Mouse (Mus musculus) bone marrow macrophage, adult 2 months (primary cell): Measurements from ENCODE around the gene Heyl. TPM values are rescaled to one million over a fixed set of nuclear protein-coding genes. Genes with fewer than 3 reads are reported as not detected.

Experiments used
- H3K27ac ChIP-seq: 2 replicates; pipeline ENCODE4 v1.5.1; 2012; ENCODE audit warnings: low read depth, low read length; ENCODE audit not compliant: insufficient read depth
- H3K4me1 ChIP-seq: 2 replicates; pipeline ENCODE4 v1.6.1; 2012; ENCODE audit warnings: low read length; ENCODE audit not compliant: control insufficient read depth, insufficient read depth
- H3K4me3 ChIP-seq: 2 replicates; pipeline ENCODE4 v1.5.1; 2012; ENCODE audit warnings: mild to moderate bottlenecking, low read length, moderate library complexity; ENCODE audit not compliant: insufficient read depth
- CTCF ChIP-seq: IDR thresholded peaks from 2 replicates; pipeline ENCODE4 v1.5.1; 2012; ENCODE audit warnings: low read depth, mild to moderate bottlenecking, low read length, moderate library complexity
- POLR2A ChIP-seq: IDR thresholded peaks from 2 replicates; pipeline ENCODE4 v1.6.1; 2012; ENCODE audit warnings: mild to moderate bottlenecking, low read depth, low read length, borderline replicate concordance
- polyA plus RNA-seq: library from polyadenylated mRNA; stranded (reverse); fragments of >200 nt; gene quantifications from 2 replicates; pipeline ENCODE4 v1.2.4, GENCODE M21; 2012; ENCODE audit not compliant: missing spikeins, insufficient read depth, insufficient read length

The Heyl gene
- polyA plus RNA-seq, 1 experiment = not detected

GRCm38 (mm10) chr4:123228270-123228669 lies 5.1 kb upstream of the Heyl start:
- no peak overlapping the region for H3K27ac ChIP-seq
- no peak overlapping the region for H3K4me3 ChIP-seq
- TF ChIP-seq POLR2A (no peak), CTCF (no peak)
- no peaks in the 10 kb centered on the region for H3K4me1 ChIP-seq

GRCm38 (mm10) chr4:123229166-123229565 lies 4.2 kb upstream of the Heyl start:
- Histone ChIP-seq H3K4me3 (no peak overlapping the region), H3K4me1 (no peaks in the 10 kb centered on the region), H3K27ac (no peak overlapping the region)
- no peak for TF ChIP-seq CTCF
- TF ChIP-seq POLR2A = no peak

GRCm38 (mm10) chr4:123232841-123233240 lies 515 bp upstream of the Heyl start:
- no peak overlapping the region for H3K4me3 ChIP-seq
- no peaks in the 10 kb centered on the region for H3K4me1 ChIP-seq
- no peak overlapping the region for H3K27ac ChIP-seq
- TF ChIP-seq POLR2A = no peak

GRCm38 (mm10) chr4:123235835-123236430 lies 2.6 kb downstream of the Heyl start:
- H3K27ac ChIP-seq = no peak overlapping the region
- H3K4me1 ChIP-seq = no peaks in the 10 kb centered on the region
- H3K4me3 ChIP-seq = no peak overlapping the region
- TF ChIP-seq POLR2A = no peak
- no peak for TF ChIP-seq CTCF

GRCm38 (mm10) chr4:123236431-123237031 lies 3.2 kb downstream of the Heyl start:
- H3K4me1 ChIP-seq = no peaks in the 10 kb centered on the region
- no peak overlapping the region for H3K27ac ChIP-seq
- TF ChIP-seq POLR2A (no peak), CTCF (no peak)
- no peak overlapping the region for H3K4me3 ChIP-seq

GRCm38 (mm10) chr4:123237386-123238266 lies 4.3 kb downstream of the Heyl start:
- TF ChIP-seq POLR2A (no peak), CTCF (no peak)
- no peak overlapping the region for H3K4me3 ChIP-seq
- H3K4me1 ChIP-seq = no peaks in the 10 kb centered on the region
- no peak overlapping the region for H3K27ac ChIP-seq

GRCm38 (mm10) chr4:123239361-123240203 lies 6.2 kb downstream of the Heyl start:
- H3K27ac ChIP-seq = no peak overlapping the region
- TF ChIP-seq POLR2A = no peak
- TF ChIP-seq CTCF = no peak
- no peaks in the 10 kb centered on the region for H3K4me1 ChIP-seq
- H3K4me3 ChIP-seq = no peak overlapping the region

GRCm38 (mm10) chr4:123246221-123246620 lies 12.9 kb downstream of the Heyl start:
- no peak for TF ChIP-seq POLR2A
- TF ChIP-seq CTCF = no peak
- Histone ChIP-seq H3K27ac (no peak overlapping the region), H3K4me3 (no peak overlapping the region), H3K4me1 (no peaks in the 10 kb centered on the region)

- Histone ChIP-seq H3K4me3 (no peak overlapping the region), H3K27ac (no peak overlapping the region), H3K4me1 (no peaks in the 10 kb centered on the region)
- TF ChIP-seq POLR2A (no peak), CTCF (no peak)
Observed at GRCm38 (mm10) chr4:123246651-123247050, 13.3 kb downstream of the Heyl start.
